Mouse (Mus musculus): ENCODE measurements around the gene Wwox. TPM values are rescaled to one million over a fixed set of nuclear protein-coding genes. Genes with fewer than 3 reads are reported as not detected.

The Wwox gene
- polyA plus RNA-seq, 1 experiment from 2014 or later = 10.9 TPM

GRCm38 (mm10) chr8:115201726-115202125 lies 762.3 kb downstream of the Wwox start:
- Histone ChIP-seq H3K27ac (ENCODE audit: low read length) (no peak overlapping the region), H3K36me3 (ENCODE audit: control insufficient read depth, insufficient read depth, low read length) (no peaks in the 10 kb centered on the region), H3K9me3 (ENCODE audit: control insufficient read depth, low read length) (no peaks in the 10 kb centered on the region), H3K4me1 (ENCODE audit: control insufficient read depth, insufficient read depth, low read length) (0 out of 2 replicates have a peak, but pooled peaks cover 3% of the 10 kb centered on the region), H3K9ac (ENCODE audit: low read depth, low read length) (no peak overlapping the region), H3K4me3 (ENCODE audit: low read length) (no peak overlapping the region), H3K27me3 (replicated peaks; ENCODE audit: control insufficient read depth, insufficient read depth, low read length) (no peaks in the 10 kb centered on the region), H3K4me2 (ENCODE audit: low read depth, low read length) (no peak overlapping the region)
- 64% methylated on average over 7 of the region's 7 CpGs for WGBS
- ATAC-seq = no peak

GRCm38 (mm10) chr8:115207480-115207879 lies 768.0 kb downstream of the Wwox start:
- no peaks in the 10 kb centered on the region for H3K9me3 ChIP-seq (ENCODE audit: control insufficient read depth, low read length)
- H3K4me1 ChIP-seq (ENCODE audit: control insufficient read depth, insufficient read depth, low read length) = no peaks in the 10 kb centered on the region
- H3K36me3 ChIP-seq (ENCODE audit: control insufficient read depth, insufficient read depth, low read length) = no peaks in the 10 kb centered on the region
- 83% methylated on average over 11 of the region's 11 CpGs for WGBS
- no peak overlapping the region for H3K9ac ChIP-seq (ENCODE audit: low read depth, low read length)
- ATAC-seq = no peak
- H3K27ac ChIP-seq (ENCODE audit: low read length) = no peak overlapping the region
- no peaks in the 10 kb centered on the region for H3K27me3 ChIP-seq (replicated peaks; ENCODE audit: control insufficient read depth, insufficient read depth, low read length)
- no peak overlapping the region for H3K4me2 ChIP-seq (ENCODE audit: low read depth, low read length)
- no peak overlapping the region for H3K4me3 ChIP-seq (ENCODE audit: low read length)

GRCm38 (mm10) chr8:115208415-115209192 lies 769.1 kb downstream of the Wwox start:
- H3K4me2 ChIP-seq (ENCODE audit: low read depth, low read length) = no peak overlapping the region
- H3K27ac ChIP-seq (ENCODE audit: low read length) = no peak overlapping the region
- no peak for ATAC-seq
- H3K27me3 ChIP-seq (replicated peaks; ENCODE audit: control insufficient read depth, insufficient read depth, low read length) = no peaks in the 10 kb centered on the region
- no peaks in the 10 kb centered on the region for H3K9me3 ChIP-seq (ENCODE audit: control insufficient read depth, low read length)
- no peak overlapping the region for H3K4me3 ChIP-seq (ENCODE audit: low read length)
- 39% methylated on average over 15 of the region's 15 CpGs for WGBS
- no peaks in the 10 kb centered on the region for H3K36me3 ChIP-seq (ENCODE audit: control insufficient read depth, insufficient read depth, low read length)
- H3K4me1 ChIP-seq (ENCODE audit: control insufficient read depth, insufficient read depth, low read length) = no peaks in the 10 kb centered on the region
- no peak overlapping the region for H3K9ac ChIP-seq (ENCODE audit: low read depth, low read length)

- WGBS = 49% methylated on average over 6 of the region's 6 CpGs
- Histone ChIP-seq H3K36me3 (ENCODE audit: control insufficient read depth, insufficient read depth, low read length) (no peaks in the 10 kb centered on the region), H3K9ac (ENCODE audit: low read depth, low read length) (no peak overlapping the region), H3K9me3 (ENCODE audit: control insufficient read depth, low read length) (no peaks in the 10 kb centered on the region), H3K27ac (ENCODE audit: low read length) (no peak overlapping the region), H3K27me3 (replicated peaks; ENCODE audit: control insufficient read depth, insufficient read depth, low read length) (no peaks in the 10 kb centered on the region), H3K4me3 (ENCODE audit: low read length) (no peak overlapping the region), H3K4me2 (ENCODE audit: low read depth, low read length) (no peak overlapping the region), H3K4me1 (ENCODE audit: control insufficient read depth, insufficient read depth, low read length) (no peaks in the 10 kb centered on the region)
- no peak for ATAC-seq
Measured at GRCm38 (mm10) chr8:115210014-115210413, 770.6 kb downstream of the Wwox start.

GRCm38 (mm10) chr8:115213126-115213525 lies 773.7 kb downstream of the Wwox start:
- 83% methylated on average over 4 of the region's 4 CpGs for WGBS
- no peaks in the 10 kb centered on the region for H3K27me3 ChIP-seq (replicated peaks; ENCODE audit: control insufficient read depth, insufficient read depth, low read length)
- no peaks in the 10 kb centered on the region for H3K4me1 ChIP-seq (ENCODE audit: control insufficient read depth, insufficient read depth, low read length)
- no peak overlapping the region for H3K27ac ChIP-seq (ENCODE audit: low read length)
- H3K9ac ChIP-seq (ENCODE audit: low read depth, low read length) = no peak overlapping the region
- no peak overlapping the region for H3K4me2 ChIP-seq (ENCODE audit: low read depth, low read length)
- no peak overlapping the region for H3K4me3 ChIP-seq (ENCODE audit: low read length)
- H3K9me3 ChIP-seq (ENCODE audit: control insufficient read depth, low read length) = no peaks in the 10 kb centered on the region
- no peak for ATAC-seq
- no peaks in the 10 kb centered on the region for H3K36me3 ChIP-seq (ENCODE audit: control insufficient read depth, insufficient read depth, low read length)

GRCm38 (mm10) chr8:115214870-115215269 lies 775.4 kb downstream of the Wwox start:
- Histone ChIP-seq H3K9ac (ENCODE audit: low read depth, low read length) (no peak overlapping the region), H3K36me3 (ENCODE audit: control insufficient read depth, insufficient read depth, low read length) (no peaks in the 10 kb centered on the region), H3K27me3 (replicated peaks; ENCODE audit: control insufficient read depth, insufficient read depth, low read length) (no peaks in the 10 kb centered on the region), H3K9me3 (ENCODE audit: control insufficient read depth, low read length) (no peaks in the 10 kb centered on the region), H3K4me1 (ENCODE audit: control insufficient read depth, insufficient read depth, low read length) (no peaks in the 10 kb centered on the region), H3K4me3 (ENCODE audit: low read length) (no peak overlapping the region), H3K27ac (ENCODE audit: low read length) (no peak overlapping the region), H3K4me2 (ENCODE audit: low read depth, low read length) (no peak overlapping the region)
- WGBS = 58% methylated on average over 17 of the region's 17 CpGs
- ATAC-seq = no peak

- no peak for ATAC-seq
- WGBS = 60% methylated on average over 3 of the region's 3 CpGs
- Histone ChIP-seq H3K4me2 (ENCODE audit: low read depth, low read length) (no peak overlapping the region), H3K27me3 (replicated peaks; ENCODE audit: control insufficient read depth, insufficient read depth, low read length) (no peaks in the 10 kb centered on the region), H3K4me3 (ENCODE audit: low read length) (no peak overlapping the region), H3K36me3 (ENCODE audit: control insufficient read depth, insufficient read depth, low read length) (no peaks in the 10 kb centered on the region), H3K9me3 (ENCODE audit: control insufficient read depth, low read length) (no peaks in the 10 kb centered on the region), H3K27ac (ENCODE audit: low read length) (no peak overlapping the region), H3K4me1 (ENCODE audit: control insufficient read depth, insufficient read depth, low read length) (no peaks in the 10 kb centered on the region), H3K9ac (ENCODE audit: low read depth, low read length) (no peak overlapping the region)
Measured at GRCm38 (mm10) chr8:115216801-115217200, 777.3 kb downstream of the Wwox start.

GRCm38 (mm10) chr8:115222545-115222944 lies 783.1 kb downstream of the Wwox start:
- no peak overlapping the region for H3K4me2 ChIP-seq (ENCODE audit: low read depth, low read length)
- 43% methylated on average over 13 of the region's 13 CpGs for WGBS
- no peak overlapping the region for H3K27ac ChIP-seq (ENCODE audit: low read length)
- no peaks in the 10 kb centered on the region for H3K27me3 ChIP-seq (replicated peaks; ENCODE audit: control insufficient read depth, insufficient read depth, low read length)
- H3K4me1 ChIP-seq (ENCODE audit: control insufficient read depth, insufficient read depth, low read length) = no peaks in the 10 kb centered on the region
- H3K9ac ChIP-seq (ENCODE audit: low read depth, low read length) = no peak overlapping the region
- no peaks in the 10 kb centered on the region for H3K9me3 ChIP-seq (ENCODE audit: control insufficient read depth, low read length)
- no peak for ATAC-seq
- no peak overlapping the region for H3K4me3 ChIP-seq (ENCODE audit: low read length)
- no peaks in the 10 kb centered on the region for H3K36me3 ChIP-seq (ENCODE audit: control insufficient read depth, insufficient read depth, low read length)

GRCm38 (mm10) chr8:115226781-115227583 lies 787.5 kb downstream of the Wwox start:
- ATAC-seq = no peak
- Histone ChIP-seq H3K36me3 (ENCODE audit: control insufficient read depth, insufficient read depth, low read length) (no peaks in the 10 kb centered on the region), H3K9ac (ENCODE audit: low read depth, low read length) (no peak overlapping the region), H3K9me3 (ENCODE audit: control insufficient read depth, low read length) (no peaks in the 10 kb centered on the region), H3K27ac (ENCODE audit: low read length) (no peak overlapping the region), H3K4me2 (ENCODE audit: low read depth, low read length) (no peak overlapping the region), H3K4me1 (ENCODE audit: control insufficient read depth, insufficient read depth, low read length) (no peaks in the 10 kb centered on the region), H3K4me3 (ENCODE audit: low read length) (no peak overlapping the region), H3K27me3 (replicated peaks; ENCODE audit: control insufficient read depth, insufficient read depth, low read length) (no peaks in the 10 kb centered on the region)
- 60% methylated on average over 20 of the region's 20 CpGs for WGBS

Data from intestine, embryonic 16.5 days (tissue).